Mouse (Mus musculus): ENCODE measurements at regions not wholly inside any gene's neighbourhood (a gene's known extent, or its start where the extent isn't known, plus 50 kb on each side); places are given as distances from the start of the nearest gene placed in this dataset.

DNA sequence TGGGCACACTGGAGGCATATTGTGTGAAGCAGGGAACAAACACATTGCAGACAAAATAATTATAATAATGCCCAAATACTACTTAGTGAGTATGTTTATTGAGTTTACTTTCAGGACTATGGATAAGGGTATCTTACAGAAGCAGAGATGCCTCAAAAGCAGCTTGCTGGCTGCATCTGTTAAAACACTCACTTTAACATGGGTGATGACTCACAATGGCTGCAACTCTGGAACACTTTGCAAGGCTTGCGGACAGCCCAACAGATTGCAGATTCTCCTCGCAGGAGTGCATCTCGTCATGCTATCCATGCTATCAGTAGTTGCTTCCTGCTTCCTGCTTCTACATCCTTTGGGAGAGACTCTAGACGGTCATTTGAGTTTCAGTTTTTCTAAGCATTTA, 373.2 kb upstream of the Arpp21 start:
- no peaks in the 10 kb centered on the region for H3K27me3 ChIP-seq
- H3K9me3 ChIP-seq (replicated peaks): no peaks in the 10 kb centered on the region
- no peak overlapping the region for H3K4me3 ChIP-seq
- no peak for ATAC-seq
- no peaks in the 10 kb centered on the region for H3K4me1 ChIP-seq
- WGBS: 87% methylated on average over 4 of the region's 4 CpGs
- H3K36me3 ChIP-seq (ENCODE audit: poor library complexity, severe bottlenecking): no peaks in the 10 kb centered on the region
- no peak overlapping the region for H3K4me2 ChIP-seq
- no peak overlapping the region for H3K27ac ChIP-seq
- H3K9ac ChIP-seq: no peak overlapping the region

DNA sequence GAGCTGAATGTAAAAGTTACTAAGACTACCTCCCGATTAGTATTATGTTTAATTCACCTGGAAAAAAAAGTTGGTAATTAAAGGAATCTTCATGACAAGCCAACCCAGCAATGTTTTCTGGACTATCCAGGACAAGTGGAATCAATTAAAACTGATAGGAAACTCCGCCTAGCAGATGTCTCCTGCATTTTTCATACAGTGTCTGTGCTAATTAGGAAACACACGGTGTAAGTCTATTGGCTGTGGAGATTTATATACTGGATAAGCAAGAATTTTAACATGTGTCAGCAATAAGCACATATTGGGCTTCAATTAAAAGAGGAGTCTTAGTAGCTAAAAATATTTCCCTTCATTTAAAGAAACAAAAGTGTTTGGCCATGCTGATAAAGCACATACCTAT, 371.5 kb upstream of the Arpp21 start:
- H3K27me3 ChIP-seq: no peaks in the 10 kb centered on the region
- H3K4me1 ChIP-seq: no peaks in the 10 kb centered on the region
- no peaks in the 10 kb centered on the region for H3K36me3 ChIP-seq (ENCODE audit: poor library complexity, severe bottlenecking)
- H3K27ac ChIP-seq: no peak overlapping the region
- no peak for ATAC-seq
- H3K9ac ChIP-seq: no peak overlapping the region
- WGBS: 74% methylated on average over 3 of the region's 3 CpGs
- no peak overlapping the region for H3K4me3 ChIP-seq
- no peak overlapping the region for H3K4me2 ChIP-seq
- H3K9me3 ChIP-seq (replicated peaks): no peaks in the 10 kb centered on the region

DNA sequence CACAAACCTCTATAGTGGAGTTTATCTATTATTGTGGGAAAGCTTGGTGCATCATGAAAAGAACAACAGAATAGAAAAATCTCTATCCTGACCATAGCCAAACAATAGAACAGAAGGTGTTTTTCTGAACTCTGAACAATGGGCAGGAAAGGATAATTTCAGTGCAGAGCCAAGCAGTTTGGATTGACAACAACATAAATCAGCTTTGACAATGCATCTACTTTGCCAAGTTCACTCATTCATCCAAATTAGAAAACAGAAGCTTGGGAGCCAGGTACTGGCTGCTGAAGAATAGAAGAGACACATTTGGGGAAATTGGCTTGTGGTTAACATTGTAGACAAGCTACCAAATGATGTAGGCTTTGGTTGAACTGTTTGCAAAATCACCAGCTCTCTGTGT, 360.0 kb upstream of the Arpp21 start:
- Histone ChIP-seq H3K4me2 (no peak overlapping the region), H3K9me3 (replicated peaks) (no peaks in the 10 kb centered on the region), H3K4me3 (no peak overlapping the region), H3K27ac (no peak overlapping the region), H3K27me3 (no peaks in the 10 kb centered on the region), H3K4me1 (no peaks in the 10 kb centered on the region), H3K36me3 (ENCODE audit: poor library complexity, severe bottlenecking) (no peaks in the 10 kb centered on the region), H3K9ac (no peak overlapping the region)
- ATAC-seq: no peak

DNA sequence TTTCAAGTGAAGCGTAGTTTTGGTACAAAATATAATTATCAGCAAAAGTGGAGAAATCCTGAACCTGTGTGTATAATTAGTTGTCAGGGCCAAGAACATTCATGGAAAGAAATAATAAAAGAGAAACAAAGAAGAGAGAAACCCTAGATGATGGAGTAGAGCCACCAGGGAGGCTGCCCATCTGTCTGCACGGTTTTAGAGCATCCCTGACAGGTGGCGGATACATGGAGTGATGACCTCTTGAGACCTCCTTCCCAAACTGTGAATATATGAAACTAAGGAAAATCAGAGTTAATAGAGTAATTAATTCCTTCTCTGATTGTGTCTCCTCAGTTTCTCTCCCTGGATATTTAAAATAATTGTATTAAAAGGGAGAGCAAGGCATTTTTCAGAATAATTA, 354.5 kb upstream of the Arpp21 start:
- Histone ChIP-seq H3K4me2 (no peak overlapping the region), H3K9me3 (replicated peaks) (no peaks in the 10 kb centered on the region), H3K4me1 (no peaks in the 10 kb centered on the region), H3K9ac (no peak overlapping the region), H3K36me3 (ENCODE audit: poor library complexity, severe bottlenecking) (no peaks in the 10 kb centered on the region), H3K27me3 (no peaks in the 10 kb centered on the region), H3K4me3 (no peak overlapping the region), H3K27ac (no peak overlapping the region)
- WGBS: 62% methylated on average over 3 of the region's 3 CpGs
- ATAC-seq: no peak

DNA sequence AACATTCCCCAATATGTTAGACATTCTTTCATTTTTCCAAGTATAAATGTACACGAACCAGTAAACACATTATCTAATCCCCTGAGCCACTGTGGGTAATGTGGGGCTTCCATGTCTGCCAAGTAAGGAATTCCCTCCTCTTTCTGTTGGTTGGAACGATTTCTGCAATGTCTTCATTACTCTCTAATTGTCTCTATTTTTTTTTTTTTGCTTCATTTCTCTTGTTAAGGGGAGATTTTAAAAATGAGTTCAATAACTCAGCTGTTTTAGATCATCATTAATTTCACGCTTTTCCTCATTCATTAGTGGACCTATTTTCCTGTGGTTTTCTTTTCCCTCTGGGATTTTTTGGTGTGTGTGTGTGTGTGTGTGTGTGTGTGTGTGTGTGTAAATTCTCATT, 337.6 kb upstream of the Arpp21 start:
- H3K4me2 ChIP-seq: no peak overlapping the region
- ATAC-seq: no peak
- 48% methylated on average over 3 of the region's 3 CpGs for WGBS

DNA sequence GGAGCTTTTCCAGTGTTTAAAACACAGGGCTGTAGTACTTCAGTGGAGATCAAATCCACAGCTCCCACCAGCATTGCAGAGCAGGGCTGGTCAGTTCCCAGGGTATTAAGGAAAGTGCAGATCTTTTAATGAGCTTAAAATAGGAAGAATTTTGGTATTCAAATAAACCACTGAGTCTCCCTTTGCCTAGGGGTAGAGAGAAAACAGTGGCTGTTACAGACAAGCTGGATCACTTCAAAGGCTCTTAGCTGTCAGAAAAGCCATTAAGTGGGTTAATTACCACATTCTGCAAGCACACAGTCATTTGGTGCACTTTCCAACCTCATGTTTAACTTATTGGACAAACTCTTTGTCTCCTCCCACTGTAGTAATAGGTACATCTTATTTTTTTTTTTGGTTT, 325.6 kb upstream of the Arpp21 start:
- Histone ChIP-seq H3K4me1 (peaks cover 13% of the 10 kb centered on the region; the same call in 1 of the 2 replicates), H3K9ac (no peak overlapping the region), H3K4me3 (no peak overlapping the region), H3K4me2 (no peak overlapping the region), H3K9me3 (replicated peaks) (no peaks in the 10 kb centered on the region), H3K27me3 (no peaks in the 10 kb centered on the region), H3K36me3 (ENCODE audit: poor library complexity, severe bottlenecking) (no peaks in the 10 kb centered on the region), H3K27ac (no peak overlapping the region)
- ATAC-seq: peak; percentile 57; the same call in 1 of the 2 replicates

More for the DNA sequence above, 337.6 kb upstream of the Arpp21 start:
- no peaks in the 10 kb centered on the region for H3K4me1 ChIP-seq
- no peaks in the 10 kb centered on the region for H3K9me3 ChIP-seq (replicated peaks)
- H3K4me3 ChIP-seq: no peak overlapping the region
- no peak overlapping the region for H3K9ac ChIP-seq
- H3K27ac ChIP-seq: no peak overlapping the region
- no peaks in the 10 kb centered on the region for H3K27me3 ChIP-seq
- no peaks in the 10 kb centered on the region for H3K36me3 ChIP-seq (ENCODE audit: poor library complexity, severe bottlenecking)

DNA sequence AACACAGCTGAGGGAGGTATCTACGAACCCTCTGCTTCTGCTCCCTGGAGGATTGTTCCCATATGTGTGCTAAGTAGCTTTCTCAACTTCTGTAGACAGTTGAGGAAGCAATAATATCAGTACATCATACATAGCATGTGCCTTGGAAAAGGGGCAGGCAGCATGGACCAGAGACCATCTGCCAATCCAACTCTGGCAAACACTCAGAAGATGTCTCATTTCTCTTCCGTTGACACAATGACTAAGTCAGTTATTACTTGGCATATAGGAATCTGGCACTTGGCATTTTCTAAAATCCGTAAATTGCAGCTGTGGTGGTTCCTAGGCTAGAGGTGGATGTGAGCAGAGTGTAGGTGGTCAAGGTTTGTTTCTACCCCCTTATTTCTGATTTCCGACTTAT, 324.5 kb upstream of the Arpp21 start:
- Histone ChIP-seq H3K36me3 (ENCODE audit: poor library complexity, severe bottlenecking) (no peaks in the 10 kb centered on the region), H3K27ac (no peak overlapping the region), H3K9ac (no peak overlapping the region), H3K4me2 (no peak overlapping the region), H3K27me3 (no peaks in the 10 kb centered on the region), H3K4me1 (peaks cover 13% of the 10 kb centered on the region; the same call in 1 of the 2 replicates), H3K4me3 (no peak overlapping the region), H3K9me3 (replicated peaks) (no peaks in the 10 kb centered on the region)
- no peak for ATAC-seq
- 88% methylated on average over 4 of the region's 4 CpGs for WGBS

DNA sequence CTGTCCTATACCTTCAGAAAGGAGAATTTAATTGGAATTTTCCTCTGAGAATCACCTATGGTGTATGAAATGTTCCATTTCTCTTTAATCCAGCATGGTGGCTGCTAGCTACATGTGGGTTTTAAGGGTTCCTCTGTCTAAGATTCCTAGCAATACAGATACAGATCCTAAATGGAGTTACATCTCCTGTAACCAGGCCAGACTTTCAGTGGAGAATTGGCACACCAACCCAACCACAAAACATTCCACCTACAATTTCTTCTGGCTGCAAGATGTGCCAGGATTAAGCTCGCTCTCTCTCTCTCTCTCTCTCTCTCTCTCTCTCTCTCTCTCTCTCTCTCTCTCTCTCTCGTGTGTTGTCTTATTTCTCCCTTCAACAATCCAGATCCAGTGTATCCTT, 302.2 kb upstream of the Arpp21 start:
- H3K36me3 ChIP-seq (ENCODE audit: poor library complexity, severe bottlenecking): no peaks in the 10 kb centered on the region
- no peak overlapping the region for H3K27ac ChIP-seq
- no peak overlapping the region for H3K4me2 ChIP-seq
- H3K9ac ChIP-seq: no peak overlapping the region
- no peak for ATAC-seq
- no peak overlapping the region for H3K4me3 ChIP-seq
- WGBS: 70% methylated on average over 2 of the region's 2 CpGs
- H3K9me3 ChIP-seq (replicated peaks): no peaks in the 10 kb centered on the region
- no peaks in the 10 kb centered on the region for H3K27me3 ChIP-seq
- no peaks in the 10 kb centered on the region for H3K4me1 ChIP-seq

DNA sequence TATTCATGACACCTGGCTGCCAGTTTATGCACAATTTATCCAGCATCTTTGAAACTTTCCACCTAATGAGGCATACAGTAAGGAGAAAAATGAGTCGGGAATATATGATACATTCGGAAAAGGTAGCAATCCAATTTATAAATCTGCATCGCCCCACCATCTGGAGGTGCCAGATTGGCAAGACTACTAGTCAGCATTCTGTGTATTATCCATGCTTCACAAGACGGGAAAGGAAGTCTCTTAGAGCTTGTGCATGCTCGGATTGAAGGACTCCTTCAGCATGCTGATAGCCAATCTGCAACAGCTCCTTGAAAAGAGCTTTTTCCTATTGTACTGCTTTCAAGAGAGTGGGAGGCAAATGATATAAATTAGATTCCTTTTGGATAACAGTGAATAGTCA, 289.6 kb upstream of the Arpp21 start:
- 0 out of 2 replicates have a peak, but pooled peaks have one; percentile 24 for ATAC-seq
- Histone ChIP-seq H3K27ac (no peak overlapping the region), H3K36me3 (ENCODE audit: poor library complexity, severe bottlenecking) (no peaks in the 10 kb centered on the region), H3K4me2 (no peak overlapping the region), H3K4me1 (0 out of 2 replicates have a peak, but pooled peaks cover 4% of the 10 kb centered on the region), H3K9ac (no peak overlapping the region), H3K9me3 (replicated peaks) (no peaks in the 10 kb centered on the region), H3K4me3 (no peak overlapping the region), H3K27me3 (no peaks in the 10 kb centered on the region)
- WGBS: 45% methylated on average over 5 of the region's 5 CpGs

DNA sequence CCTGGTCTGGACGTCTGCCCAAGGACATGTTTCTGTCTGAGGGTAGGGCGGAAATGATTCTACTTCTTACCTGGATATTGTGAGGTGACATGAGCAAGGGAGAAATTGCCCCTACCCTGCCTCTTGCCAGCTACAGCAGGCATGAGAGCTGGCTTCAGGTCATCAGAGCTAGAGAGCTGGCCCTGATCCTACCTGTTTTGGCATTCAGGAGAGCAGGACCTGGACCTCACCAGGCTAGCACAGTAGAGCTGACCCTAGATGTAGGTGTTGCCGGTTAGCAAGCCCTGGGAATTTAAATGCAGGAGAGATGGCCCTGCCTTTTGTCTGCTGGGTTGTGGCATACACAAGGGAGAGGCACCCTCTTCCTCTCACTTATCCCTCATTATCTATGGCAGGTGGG, 287.5 kb upstream of the Arpp21 start:
- no peak overlapping the region for H3K9ac ChIP-seq
- no peaks in the 10 kb centered on the region for H3K36me3 ChIP-seq (ENCODE audit: poor library complexity, severe bottlenecking)

DNA sequence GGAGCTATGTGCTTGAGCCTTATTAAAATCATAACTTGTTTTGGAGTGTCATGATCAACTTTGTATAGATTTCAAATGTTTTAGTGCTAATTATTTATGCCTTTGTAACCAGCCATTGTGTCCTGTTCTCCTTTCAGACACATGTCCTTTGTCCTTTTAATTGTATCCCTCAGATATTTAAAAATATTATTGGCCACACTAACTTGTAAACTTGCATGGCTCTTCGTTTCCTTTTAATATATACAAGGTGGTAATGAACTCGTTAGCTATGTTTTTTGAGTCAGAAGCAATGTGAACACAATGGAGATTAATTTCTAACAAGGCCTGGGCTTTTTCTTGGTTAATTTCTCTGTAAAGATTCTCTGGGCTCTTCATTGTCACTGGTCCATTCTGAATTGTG, 275.0 kb upstream of the Arpp21 start:
- Histone ChIP-seq H3K4me1 (no peaks in the 10 kb centered on the region), H3K9ac (no peak overlapping the region), H3K4me3 (no peak overlapping the region), H3K9me3 (replicated peaks) (no peaks in the 10 kb centered on the region), H3K36me3 (ENCODE audit: poor library complexity, severe bottlenecking) (no peaks in the 10 kb centered on the region), H3K27me3 (no peaks in the 10 kb centered on the region), H3K27ac (no peak overlapping the region), H3K4me2 (no peak overlapping the region)
- WGBS: 38% methylated on average over 2 of the region's 2 CpGs
- no peak for ATAC-seq

More for the DNA sequence above, 287.5 kb upstream of the Arpp21 start:
- Histone ChIP-seq H3K27me3 (no peaks in the 10 kb centered on the region), H3K4me2 (no peak overlapping the region), H3K9me3 (replicated peaks) (no peaks in the 10 kb centered on the region), H3K4me1 (0 out of 2 replicates have a peak, but pooled peaks cover 4% of the 10 kb centered on the region), H3K4me3 (no peak overlapping the region), H3K27ac (no peak overlapping the region)
- ATAC-seq: no peak
- WGBS: 89% methylated on average over 3 of the region's 3 CpGs

DNA sequence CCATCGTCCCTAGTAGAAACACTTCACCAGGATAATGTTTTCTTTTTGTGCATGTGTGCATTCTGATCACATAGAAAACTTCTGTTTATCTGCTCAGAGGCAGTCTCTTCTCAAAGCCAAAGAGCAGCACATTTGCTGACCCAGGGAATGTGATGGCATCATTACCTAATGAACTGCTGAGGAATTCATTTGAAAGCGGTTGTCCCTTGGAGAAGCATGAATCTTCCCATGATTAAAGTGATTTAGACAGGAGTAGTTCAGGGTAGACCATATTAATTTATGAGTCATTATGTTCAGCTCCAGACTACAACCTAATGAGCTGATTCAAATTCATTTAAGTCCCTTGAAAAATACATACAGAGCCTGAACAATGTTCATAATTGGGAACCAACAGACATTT, 271.1 kb upstream of the Arpp21 start:
- 57% methylated on average over 2 of the region's 2 CpGs for WGBS
- H3K9ac ChIP-seq: no peak overlapping the region

DNA sequence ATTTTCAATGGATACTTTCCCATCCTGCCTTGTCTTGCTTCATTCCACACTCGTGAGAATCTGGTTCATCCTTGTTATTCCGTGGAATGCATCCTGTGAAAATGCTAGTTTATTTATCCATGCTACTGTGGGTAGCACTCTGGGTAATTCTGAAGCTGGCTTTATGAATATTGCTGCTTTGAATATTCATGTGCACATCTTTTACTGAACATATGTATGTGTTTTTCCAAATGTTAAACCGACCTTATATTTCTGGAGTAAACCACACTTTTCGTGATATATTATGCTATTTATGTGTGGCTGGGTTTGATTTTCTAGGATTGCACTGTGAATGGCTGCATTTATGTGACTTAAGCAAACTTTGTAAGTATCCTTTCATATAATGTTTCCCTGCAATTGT, 262.9 kb upstream of the Arpp21 start:
- no peak overlapping the region for H3K27ac ChIP-seq
- 82% methylated on average over 4 of the region's 4 CpGs for WGBS
- H3K27me3 ChIP-seq: no peaks in the 10 kb centered on the region
- H3K9ac ChIP-seq: no peak overlapping the region
- no peak overlapping the region for H3K4me2 ChIP-seq
- no peak for ATAC-seq
- H3K4me3 ChIP-seq: no peak overlapping the region
- H3K9me3 ChIP-seq (replicated peaks): no peaks in the 10 kb centered on the region
- no peaks in the 10 kb centered on the region for H3K4me1 ChIP-seq
- no peaks in the 10 kb centered on the region for H3K36me3 ChIP-seq (ENCODE audit: poor library complexity, severe bottlenecking)

More for the DNA sequence above, 271.1 kb upstream of the Arpp21 start:
- H3K4me2 ChIP-seq: no peak overlapping the region
- H3K4me3 ChIP-seq: no peak overlapping the region
- H3K4me1 ChIP-seq: no peaks in the 10 kb centered on the region
- H3K9me3 ChIP-seq (replicated peaks): no peaks in the 10 kb centered on the region
- no peaks in the 10 kb centered on the region for H3K27me3 ChIP-seq
- no peaks in the 10 kb centered on the region for H3K36me3 ChIP-seq (ENCODE audit: poor library complexity, severe bottlenecking)
- no peak overlapping the region for H3K27ac ChIP-seq
- ATAC-seq: no peak
